10 mouse cellular contexts compared by ENCODE assay signal in genomic region chr16:16542956-16543441, GRCm38 (mm10). TPM values are rescaled to one million over a fixed set of nuclear protein-coding genes. Genes with fewer than 3 reads are reported as not detected.
A peak's percentile ranks its signal among the peaks of the same experiment; 100 is the strongest.
DNase-seq lines count a peak whose midpoint lies in the region; ATAC-seq and TF ChIP-seq lines count a peak whose summit lies in the region.
"Had no signal": no experiment of that assay in that cellular context is flagged by ENCODE, and none has a peak within 500 bp of the region (broad histone marks: within the 10 kb centered on the region; RNA-seq: fewer than 3 reads in every experiment).

No protein-coding gene starts in this region.

- peak; percentile 36; the same call in 1 of the 2 replicates for ATAC-seq in hindbrain, embryonic 15.5 days (ENCODE audit: low FRiP score, low read depth)
- ATAC-seq in hindbrain, embryonic 13.5 days (ENCODE audit: low FRiP score): no peak
- 0 out of 2 replicates have a peak, but pooled peaks have one; percentile 32 for ATAC-seq in heart, embryonic 16.5 days (replicated peaks; ENCODE audit: extremely low read depth, insufficient read depth, low FRiP score)
- ATAC-seq in intestine, postnatal 0 days: no peak

- H3K4me3 ChIP-seq in hindbrain, embryonic 15.5 days: no peak overlapping the region
- H3K4me3 ChIP-seq in hindbrain, embryonic 13.5 days: no peak overlapping the region
- no peak overlapping the region for H3K4me3 ChIP-seq in cerebellum, adult 2 months (replicated peaks; ENCODE audit: insufficient read depth, low read depth, low read length)
- no peak overlapping the region for H3K4me3 ChIP-seq in heart, embryonic 16.5 days (ENCODE audit: low read length)
- no peak overlapping the region for H3K4me3 ChIP-seq in intestine, postnatal 0 days (ENCODE audit: low read depth, low read length)
- H3K4me3 ChIP-seq: limb, embryonic 15.5 days; neural tube, embryonic 12.5 days had no signal

- TF ChIP-seq CTCF in cerebellum, adult 2 months (IDR thresholded peaks at IDR 0.05; ENCODE audit: borderline replicate concordance, insufficient read depth, low read depth, low read length): no peak
- no peak for TF ChIP-seq CTCF in intestine, postnatal 0 days (IDR thresholded peaks at IDR 0.05; ENCODE audit: low read depth)

- 0 out of 2 replicates have a peak, but pooled peaks cover 9% of the 10 kb centered on the region for H3K4me1 ChIP-seq in hindbrain, embryonic 15.5 days (replicated peaks)
- H3K4me1 ChIP-seq in hindbrain, embryonic 13.5 days (replicated peaks): peaks cover 17% of the 10 kb centered on the region
- peaks cover 26% of the 10 kb centered on the region; the same call in 1 of the 2 replicates for H3K4me1 ChIP-seq in cerebellum, adult 2 months (ENCODE audit: control insufficient read depth, insufficient read depth, low read length)
- H3K4me1 ChIP-seq in heart, embryonic 16.5 days (ENCODE audit: control insufficient read depth, insufficient read depth, low read length): peaks cover 5% of the 10 kb centered on the region
- no peaks in the 10 kb centered on the region for H3K4me1 ChIP-seq in intestine, postnatal 0 days (replicated peaks; ENCODE audit: control insufficient read depth, insufficient read depth, low read length)
- H3K4me1 ChIP-seq: limb, embryonic 15.5 days had no signal

- DNase-seq in brain, adult 2 months (ENCODE audit: low read depth, low spot score): peak; percentile 96
- DNase-seq in cerebellum, adult 2 months: peak; percentile 81 to 94
- DNase-seq in right cerebral cortex, adult 2 months (ENCODE audit: low spot score in 2 of 2): no peak
- DNase-seq: right cerebral cortex, postnatal 14 days had no signal

- H3K9me3 ChIP-seq in hindbrain, embryonic 15.5 days: no peaks in the 10 kb centered on the region
- no peaks in the 10 kb centered on the region for H3K9me3 ChIP-seq in hindbrain, embryonic 13.5 days
- H3K9me3 ChIP-seq in heart, embryonic 16.5 days (replicated peaks; ENCODE audit: control insufficient read depth, low read length): no peaks in the 10 kb centered on the region
- H3K9me3 ChIP-seq in intestine, postnatal 0 days (ENCODE audit: control insufficient read depth): no peaks in the 10 kb centered on the region
- H3K9me3 ChIP-seq: limb, embryonic 15.5 days; neural tube, embryonic 12.5 days had no signal

- WGBS in hindbrain, embryonic 15.5 days: 74% methylated on average over 3 of the region's 3 CpGs
- WGBS in hindbrain, embryonic 13.5 days: 70% methylated on average over 3 of the region's 3 CpGs
- WGBS in cerebellum, adult 2 months: 3% methylated on average over 3 of the region's 3 CpGs
- WGBS in heart, embryonic 16.5 days: 24% methylated on average over 3 of the region's 3 CpGs
- WGBS in intestine, postnatal 0 days: 54% methylated on average over 3 of the region's 3 CpGs

- no peaks in the 10 kb centered on the region for H3K27me3 ChIP-seq in hindbrain, embryonic 15.5 days
- no peaks in the 10 kb centered on the region for H3K27me3 ChIP-seq in hindbrain, embryonic 13.5 days
- no peaks in the 10 kb centered on the region for H3K27me3 ChIP-seq in cerebellum, adult 2 months (ENCODE audit: control insufficient read depth, insufficient read depth, low read length)
- no peaks in the 10 kb centered on the region for H3K27me3 ChIP-seq in heart, embryonic 16.5 days (ENCODE audit: control insufficient read depth, insufficient read depth, low read length)
- no peaks in the 10 kb centered on the region for H3K27me3 ChIP-seq in intestine, postnatal 0 days (replicated peaks; ENCODE audit: control insufficient read depth, insufficient read depth, low read length)
- H3K27me3 ChIP-seq: limb, embryonic 15.5 days; neural tube, embryonic 12.5 days had no signal

- H3K4me2 ChIP-seq in hindbrain, embryonic 15.5 days: no peak overlapping the region
- H3K4me2 ChIP-seq in hindbrain, embryonic 13.5 days: no peak overlapping the region
- H3K4me2 ChIP-seq in heart, embryonic 16.5 days (ENCODE audit: low read depth, low read length): no peak overlapping the region
- H3K4me2 ChIP-seq in intestine, postnatal 0 days (replicated peaks; ENCODE audit: low read depth): no peak overlapping the region
- H3K4me2 ChIP-seq: limb, embryonic 15.5 days; neural tube, embryonic 12.5 days had no signal

- no peak for TF ChIP-seq POLR2A in cerebellum, adult 2 months (IDR thresholded peaks at IDR 0.05; ENCODE audit: borderline replicate concordance, insufficient read depth, low read length)

- H3K36me3 ChIP-seq in hindbrain, embryonic 15.5 days: peaks cover 3% of the 10 kb centered on the region; the same call in 1 of the 2 replicates
- H3K36me3 ChIP-seq in hindbrain, embryonic 13.5 days: peaks cover 3% of the 10 kb centered on the region
- no peaks in the 10 kb centered on the region for H3K36me3 ChIP-seq in heart, embryonic 16.5 days (ENCODE audit: control insufficient read depth, insufficient read depth)
- H3K36me3 ChIP-seq in intestine, postnatal 0 days (ENCODE audit: control insufficient read depth, insufficient read depth): no peaks in the 10 kb centered on the region
- H3K36me3 ChIP-seq: limb, embryonic 15.5 days; neural tube, embryonic 12.5 days had no signal

- H3K9ac ChIP-seq in hindbrain, embryonic 15.5 days: no peak overlapping the region
- no peak overlapping the region for H3K9ac ChIP-seq in hindbrain, embryonic 13.5 days
- no peak overlapping the region for H3K9ac ChIP-seq in heart, embryonic 16.5 days (ENCODE audit: low read length)
- no peak overlapping the region for H3K9ac ChIP-seq in intestine, postnatal 0 days (ENCODE audit: low read depth, low read length)
- H3K9ac ChIP-seq: limb, embryonic 15.5 days; neural tube, embryonic 12.5 days had no signal

- no peak overlapping the region for H3K27ac ChIP-seq in hindbrain, embryonic 15.5 days (replicated peaks)
- no peak overlapping the region for H3K27ac ChIP-seq in hindbrain, embryonic 13.5 days
- peak overlapping the region; percentile 8 for H3K27ac ChIP-seq in cerebellum, adult 2 months (ENCODE audit: insufficient read depth, low read length)
- H3K27ac ChIP-seq in heart, embryonic 16.5 days (ENCODE audit: low read length): peak overlapping the region; percentile 53
- no peak overlapping the region for H3K27ac ChIP-seq in intestine, postnatal 0 days (ENCODE audit: low read depth, low read length)
- H3K27ac ChIP-seq: limb, embryonic 15.5 days; neural tube, embryonic 12.5 days had no signal

RNA-seq across cellular contexts. Expression of gene Fgd4, which starts 57.4 kb away (rescaled TPM):
- polyA plus RNA-seq in hindbrain, embryonic 15.5 days (2015; fragmentation: Nextera tagmentation; extraction: Ambion mirVana): 19.3 and 19.9 TPM in 2 replicates
- polyA plus RNA-seq in hindbrain, embryonic 13.5 days (2015; fragmentation: Nextera tagmentation; extraction: Ambion mirVana): 24.5 and 25.0 TPM in 2 replicates
- polyA plus RNA-seq in cerebellum, adult 2 months (2012; rRNA removed): 12.5 and 14.8 TPM in 2 replicates
- 10.8 and 11.4 TPM in 2 replicates for polyA plus RNA-seq in heart, embryonic 16.5 days (2015; fragmentation: Nextera tagmentation; extraction: Ambion mirVana)
- 6.9 and 8.7 TPM in 2 replicates for polyA plus RNA-seq in intestine, postnatal 0 days (2015; fragmentation: Nextera tagmentation; extraction: Ambion mirVana)

Comparison
In these comparisons a context has a peak if more than half of its experiments do, and no peak if none do; other contexts are left out.
1. ATAC-seq: peak in hindbrain, embryonic 15.5 days (single experiment) and heart, embryonic 16.5 days (single experiment); none in hindbrain, embryonic 13.5 days (single experiment) and intestine, postnatal 0 days (single experiment).
2. H3K27ac ChIP-seq: peak in cerebellum, adult 2 months (single experiment) and heart, embryonic 16.5 days (single experiment); none in hindbrain, embryonic 15.5 days (single experiment), hindbrain, embryonic 13.5 days (single experiment) and intestine, postnatal 0 days (single experiment).
3. DNase-seq: peak in brain, adult 2 months (single experiment) and cerebellum, adult 2 months (2 of 2); none in right cerebral cortex, adult 2 months (0 of 2).